Mouse (Mus musculus): ENCODE measurements around the gene L3mbtl4. TPM values are rescaled to one million over a fixed set of nuclear protein-coding genes. Genes with fewer than 3 reads are reported as not detected.
"Not testable (repeated sequence)": the region's sequence is repeated elsewhere in the genome, so short reads cannot be mapped to it uniquely, and the experiment has no call there.

The L3mbtl4 gene
- total RNA-seq, 1 experiment from 2014 or later, result 0.37 TPM

DNA sequence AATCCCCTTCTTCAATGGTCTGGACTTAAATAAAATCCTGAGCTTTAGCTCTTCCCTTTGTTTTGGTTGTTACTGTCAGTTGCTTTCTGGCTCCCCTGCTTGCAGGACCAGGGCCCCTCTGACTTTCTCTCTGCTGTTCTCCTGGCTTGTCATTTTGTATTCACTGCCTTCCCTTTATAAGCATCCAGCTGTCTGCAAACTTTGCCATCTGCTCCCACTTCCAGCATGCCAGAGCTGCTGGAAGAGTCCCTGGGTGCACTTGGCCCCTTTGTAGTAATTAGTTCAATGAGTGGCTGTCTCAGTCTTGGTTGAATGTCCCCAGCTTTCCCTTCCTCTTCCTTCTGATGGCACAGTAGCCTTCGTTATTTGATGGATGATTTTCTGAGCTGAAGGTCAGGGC, 132.4 kb downstream of the L3mbtl4 start:
- peak; percentile 4 for DNase-seq

DNA sequence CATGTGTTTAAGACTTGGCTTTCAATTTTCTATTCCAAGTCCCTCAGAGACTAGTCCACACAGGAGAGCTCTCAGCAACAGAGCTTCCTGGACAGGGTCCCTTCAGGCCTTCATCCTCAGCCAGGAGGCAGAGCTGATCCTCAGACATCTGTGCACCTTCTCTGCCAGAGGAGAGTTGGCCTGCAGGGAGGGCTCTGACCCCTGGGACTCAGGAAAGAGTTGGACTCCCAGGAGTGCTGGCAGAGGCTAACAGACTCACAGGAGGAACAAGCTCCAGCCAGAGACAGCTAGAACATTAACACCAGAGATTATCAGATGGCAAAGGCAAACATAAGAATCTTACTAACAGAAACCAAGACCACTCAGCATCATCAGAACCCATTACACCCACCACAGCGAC, 133.5 kb downstream of the L3mbtl4 start:
- DNase-seq, result not testable (repeated sequence)

DNA sequence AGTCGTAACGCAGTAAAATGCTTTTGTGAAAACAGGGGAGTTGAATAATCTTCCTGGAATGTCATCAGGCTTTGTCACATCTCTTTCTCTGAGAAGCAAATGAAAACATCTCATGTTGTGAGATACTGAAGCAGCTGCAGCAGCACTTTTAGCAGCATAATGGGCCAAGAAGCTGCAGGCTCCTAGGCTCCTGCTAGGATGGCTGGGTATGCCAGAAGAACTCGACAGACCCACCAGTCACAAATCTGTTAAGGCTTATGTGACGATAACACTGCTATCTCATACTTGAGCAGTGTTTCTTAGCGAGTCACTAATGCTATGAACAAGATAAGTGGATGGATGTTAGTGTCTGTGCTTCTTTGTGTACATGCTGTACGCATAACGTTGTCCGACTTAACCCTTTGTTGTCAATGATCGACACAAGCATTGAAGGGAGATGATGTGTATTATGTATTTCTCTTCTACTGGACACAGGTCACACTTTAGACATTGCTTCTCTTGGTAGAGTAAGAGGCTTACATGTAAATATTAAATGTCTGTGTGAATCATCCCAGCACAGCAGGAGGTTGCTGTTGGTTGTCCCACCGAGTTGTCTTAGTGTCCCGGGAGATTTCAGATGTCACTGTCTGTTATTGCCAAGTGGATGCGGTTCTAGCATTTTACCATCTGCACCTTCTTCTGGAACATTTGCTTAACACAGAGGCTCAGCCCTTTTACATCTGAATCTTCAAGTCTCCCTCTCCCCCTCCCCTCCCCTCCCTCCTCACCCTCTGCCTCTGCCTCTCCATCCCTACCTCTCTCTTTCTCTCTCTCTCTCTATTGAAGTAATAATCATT, 149.3 kb downstream of the L3mbtl4 start:
- DNase-seq, result no peak

DNA sequence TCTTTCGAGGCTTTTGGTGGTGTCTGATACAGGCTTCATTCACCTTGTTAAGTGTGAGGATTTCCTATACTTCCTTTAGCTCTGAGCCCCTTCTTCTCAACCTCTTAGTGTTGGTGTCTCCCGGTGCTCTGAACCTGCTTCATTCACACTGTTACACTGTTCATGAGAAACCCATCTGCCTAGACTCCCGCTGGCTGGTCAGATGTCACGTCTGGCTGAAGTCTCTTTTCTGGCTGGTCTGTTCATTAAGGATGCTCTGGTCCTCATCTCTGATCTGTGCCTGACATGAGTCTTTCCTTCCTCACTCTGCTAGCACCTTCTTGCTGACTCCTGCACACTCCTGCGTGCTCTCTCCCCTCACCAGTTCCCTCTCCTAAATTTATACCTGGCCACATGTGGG, 160.0 kb downstream of the L3mbtl4 start:
- no peak for DNase-seq

DNA sequence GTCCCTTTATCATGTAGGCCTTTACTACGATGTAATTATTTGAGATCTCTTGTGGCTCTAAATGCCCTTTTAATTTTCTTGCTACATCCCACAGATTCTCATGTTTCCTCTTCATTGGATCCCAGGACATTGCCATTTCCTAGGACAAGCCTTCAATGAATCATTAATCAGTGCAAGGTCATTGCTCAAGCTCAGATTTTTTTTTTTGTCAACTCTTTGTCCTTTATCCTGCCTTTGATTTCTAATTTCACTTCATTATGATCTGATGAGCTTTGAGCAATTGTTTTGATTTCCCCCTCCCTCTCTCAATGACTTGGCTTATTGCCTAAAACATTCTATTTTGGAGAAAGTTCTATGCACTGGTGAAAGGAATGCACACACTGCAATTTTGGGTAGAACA, 177.3 kb downstream of the L3mbtl4 start:
- no peak for DNase-seq

DNA sequence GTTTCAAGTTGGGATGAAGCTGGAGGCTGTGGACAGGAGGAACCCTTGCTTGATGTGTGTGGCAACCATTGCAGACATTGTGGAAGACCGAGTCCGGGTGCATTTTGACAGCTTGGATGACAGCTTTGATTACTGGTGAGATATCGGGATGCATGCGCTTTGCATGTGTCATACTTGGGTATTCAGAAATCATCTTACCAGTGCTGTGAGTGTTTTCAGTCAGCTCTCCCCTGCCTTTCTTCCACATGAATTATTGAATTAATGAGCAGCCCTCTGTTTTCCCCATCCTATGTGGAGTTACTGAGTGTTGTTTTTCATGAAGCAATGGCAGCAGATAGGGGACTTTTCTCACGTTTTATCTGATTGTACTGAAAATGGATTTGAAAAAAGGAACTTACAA, 187.9 kb downstream of the L3mbtl4 start:
- DNase-seq, result no peak

DNA sequence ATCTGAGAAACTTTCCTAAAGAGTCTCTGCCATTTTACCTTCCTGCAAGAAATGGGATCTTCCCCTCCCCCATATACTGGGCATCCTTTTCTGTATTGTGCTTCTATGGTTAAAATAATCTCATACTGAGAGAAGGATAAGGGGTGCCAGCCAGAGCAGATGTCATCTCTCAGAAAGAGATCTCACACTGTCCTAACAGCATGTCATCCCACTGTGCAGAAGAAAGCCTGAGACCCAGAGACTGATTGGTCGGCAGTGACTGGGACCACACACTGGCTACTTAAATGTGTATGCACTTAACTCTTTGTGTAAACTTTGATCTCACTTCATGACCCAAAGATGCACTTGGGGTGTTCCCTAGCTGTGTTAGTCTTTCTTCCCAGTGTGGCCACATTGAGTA, 193.7 kb downstream of the L3mbtl4 start:
- no peak for DNase-seq

DNA sequence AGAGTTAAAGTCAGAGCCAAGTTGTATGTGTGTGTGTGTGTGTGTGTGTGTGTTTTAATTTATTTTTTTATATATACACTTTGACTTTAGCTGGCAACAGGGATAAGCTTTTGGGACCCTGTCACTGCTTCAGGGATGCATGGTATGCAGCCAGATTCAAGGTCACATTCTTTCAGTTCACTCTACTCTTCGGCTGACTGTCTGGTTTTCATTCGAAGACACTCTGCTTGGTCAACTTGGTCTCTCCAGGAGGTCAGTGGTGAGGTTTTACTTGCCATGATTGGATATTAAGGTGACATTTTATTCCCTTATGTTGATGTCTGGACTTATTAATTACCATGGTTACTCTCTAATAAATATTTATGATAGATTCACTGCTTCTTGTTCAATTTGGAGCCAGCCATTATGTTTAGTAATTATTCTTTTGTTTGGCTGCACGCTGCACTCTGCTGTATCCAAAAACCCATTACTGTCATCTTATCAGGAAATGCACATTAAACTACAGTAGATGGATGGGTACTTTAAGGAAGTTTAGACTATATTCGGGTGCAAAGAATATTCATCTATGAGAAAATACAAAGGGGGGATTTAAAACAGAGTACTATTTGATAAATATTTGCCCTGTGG, 216.6 kb downstream of the L3mbtl4 start:
- no peak for DNase-seq

DNA sequence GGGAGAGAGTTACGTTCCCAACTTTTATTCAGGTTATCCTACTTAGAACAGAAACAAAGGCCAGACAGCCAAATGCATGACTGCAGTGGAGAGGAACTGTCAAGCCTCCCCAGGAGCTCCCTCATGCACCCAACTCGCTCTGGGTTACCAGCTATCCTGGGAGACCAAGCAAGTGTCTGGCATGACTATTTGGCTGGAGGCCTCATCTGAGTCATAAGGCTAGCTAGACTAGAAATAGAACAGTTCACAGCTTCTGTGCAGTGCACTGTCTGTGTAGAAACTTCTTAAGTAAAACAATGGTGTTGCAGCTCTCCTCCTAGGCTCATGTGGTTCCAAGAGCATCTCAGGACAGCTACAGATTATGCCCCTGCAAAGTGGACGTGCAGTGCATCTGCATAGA, 218.6 kb downstream of the L3mbtl4 start:
- no peak for DNase-seq

DNA sequence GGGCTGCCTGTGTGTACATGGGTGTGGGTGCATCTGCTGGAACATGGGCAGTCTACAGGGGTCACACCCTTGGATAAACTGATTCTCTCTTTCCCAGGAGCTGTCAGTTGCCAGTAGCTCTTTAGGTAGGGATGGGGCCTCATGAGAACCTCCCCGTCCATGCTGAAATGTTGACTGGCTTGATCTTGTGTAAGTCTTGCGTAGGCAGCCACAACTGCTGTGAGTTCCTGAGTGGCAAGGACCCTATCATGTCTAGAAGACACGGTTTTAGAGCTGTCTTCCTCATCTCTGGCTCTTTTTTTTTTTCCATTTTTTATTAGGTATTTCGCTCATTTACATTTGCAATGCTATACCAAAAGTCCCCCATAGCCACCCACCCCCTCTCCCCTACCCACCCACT, 229.4 kb downstream of the L3mbtl4 start:
- DNase-seq, result not testable (repeated sequence)

DNA sequence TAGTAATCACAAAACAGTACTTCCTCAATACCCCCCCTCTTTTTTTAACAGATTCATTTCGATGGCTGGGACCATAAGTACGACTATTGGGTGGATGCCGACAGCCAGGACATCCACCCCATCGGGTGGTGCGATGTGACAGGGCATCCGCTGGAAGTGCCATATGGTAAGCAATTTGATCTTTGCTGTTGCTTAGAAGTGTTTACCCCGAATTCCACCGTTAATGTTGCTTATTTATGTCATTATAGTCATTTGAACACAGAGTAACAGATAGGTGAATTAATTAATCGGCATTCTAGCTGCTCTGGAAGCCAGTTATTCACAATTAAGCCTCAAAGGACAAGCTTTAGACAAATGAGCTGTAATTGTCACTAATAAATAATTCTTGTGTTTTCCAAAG, 286.1 kb downstream of the L3mbtl4 start:
- no peak for DNase-seq

DNA sequence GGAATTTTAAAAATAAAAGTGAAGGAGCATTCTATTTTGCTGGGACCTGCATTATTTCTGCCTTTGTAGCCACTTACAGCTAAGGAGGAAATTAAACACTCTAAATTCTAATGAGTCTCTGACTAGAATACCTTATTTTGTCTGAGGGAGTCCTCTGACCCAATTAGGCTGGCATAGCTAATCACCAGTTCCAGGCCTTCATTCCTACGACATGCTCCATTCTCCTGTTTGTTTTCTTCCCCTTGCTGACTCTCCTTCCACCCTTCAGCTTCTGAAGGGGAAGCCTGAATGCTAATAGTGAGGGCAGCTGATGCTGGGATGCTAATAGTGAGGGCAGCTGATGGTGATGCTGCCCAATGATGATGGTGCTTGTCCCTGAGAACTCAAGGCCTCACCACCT, 286.7 kb downstream of the L3mbtl4 start:
- no peak for DNase-seq

DNA sequence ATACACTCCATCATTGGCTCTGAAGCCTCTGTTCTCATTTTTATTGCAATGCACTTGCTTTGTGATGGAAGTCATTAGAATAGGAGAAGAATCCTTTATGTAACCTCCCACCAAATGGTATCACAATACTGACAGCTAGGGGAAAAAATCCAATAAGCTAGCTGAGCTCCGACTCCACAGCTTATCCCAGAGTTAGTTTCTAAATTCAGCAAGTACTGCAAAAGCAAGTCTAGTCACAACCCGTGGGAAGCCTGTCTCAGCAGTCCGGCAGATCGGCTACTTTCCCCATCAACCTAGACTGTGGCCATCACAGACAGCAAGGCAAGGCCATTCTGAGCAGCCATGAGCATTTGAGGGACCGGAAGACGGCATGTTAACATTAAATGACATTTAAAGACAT, 298.2 kb downstream of the L3mbtl4 start:
- no peak for DNase-seq

DNA sequence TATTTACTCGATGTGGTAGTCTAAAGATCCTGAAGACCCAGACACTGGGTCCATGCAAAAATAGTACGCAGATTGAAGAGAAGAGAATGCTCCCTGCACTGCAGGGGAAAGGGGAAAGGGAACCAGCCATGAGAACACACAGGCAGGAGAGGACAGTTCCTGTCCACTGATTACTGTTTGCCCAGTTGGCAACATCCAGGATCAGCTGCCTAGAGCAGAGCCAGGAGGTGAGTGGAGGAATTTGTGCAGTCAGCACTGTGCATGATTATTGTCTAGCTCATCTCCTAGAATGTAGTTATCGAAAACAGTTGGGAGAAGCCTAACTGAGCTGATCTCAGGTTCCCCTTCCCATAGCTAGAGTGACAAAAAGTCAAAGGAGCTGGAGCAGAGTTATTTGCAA, 311.6 kb downstream of the L3mbtl4 start:
- DNase-seq, result no peak

DNA sequence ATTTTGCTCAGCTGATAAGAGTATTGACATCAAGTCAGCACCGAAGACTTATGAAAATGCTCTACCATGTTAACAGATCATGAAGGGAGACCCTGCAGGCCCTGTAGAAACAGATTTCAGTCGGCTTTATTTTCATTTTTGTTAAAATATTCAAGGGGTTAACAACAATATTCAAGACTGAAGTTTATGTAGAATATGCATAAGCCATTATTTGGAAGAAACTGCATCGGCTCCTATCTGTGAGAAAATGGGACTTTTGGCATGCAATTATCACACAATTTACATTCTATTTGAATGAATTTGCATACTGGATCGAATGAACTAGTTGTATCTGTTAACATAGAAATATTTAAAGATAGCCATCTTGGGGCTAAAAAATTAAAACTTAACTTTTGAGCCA, 318.0 kb downstream of the L3mbtl4 start:
- no peak for DNase-seq

DNA sequence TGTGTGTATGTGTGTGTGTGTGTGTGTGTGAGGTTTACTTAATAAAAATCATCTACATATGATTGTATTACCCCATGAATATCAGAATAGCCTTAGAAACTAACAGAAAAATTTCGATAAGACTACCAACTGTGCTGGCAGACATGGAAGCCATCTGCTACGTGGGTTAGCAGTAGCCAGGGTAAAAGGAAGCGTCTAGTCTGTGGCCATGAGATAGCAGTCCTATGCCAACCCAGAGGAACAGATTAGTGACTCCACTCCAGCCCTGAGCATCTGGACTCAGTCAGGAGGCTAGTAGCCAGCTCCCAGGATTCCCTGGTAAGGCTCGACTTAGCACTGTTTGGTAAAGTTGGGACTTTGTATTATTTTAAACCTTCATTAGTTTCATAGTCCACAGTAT, 329.1 kb downstream of the L3mbtl4 start:
- no peak for DNase-seq

DNA sequence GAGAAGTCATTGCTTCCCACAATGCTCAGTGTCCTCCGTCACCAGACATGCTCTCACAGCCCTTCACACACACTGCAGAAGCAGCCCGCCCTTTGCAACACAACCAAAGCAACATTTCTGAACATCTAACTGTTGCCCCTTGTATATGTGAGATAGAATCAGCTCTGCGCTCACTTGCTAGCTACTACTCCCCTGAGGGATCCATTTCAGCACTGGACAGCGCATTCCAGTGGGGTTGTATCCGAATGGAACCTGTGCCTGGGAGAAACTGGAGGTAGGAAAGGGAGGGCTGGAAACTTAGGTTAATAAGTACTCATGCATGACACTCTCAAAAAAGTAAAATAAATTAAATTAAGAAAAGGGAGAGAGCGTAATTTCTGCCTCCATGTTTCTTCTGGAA, 334.1 kb downstream of the L3mbtl4 start:
- DNase-seq, result peak; percentile 66

DNA sequence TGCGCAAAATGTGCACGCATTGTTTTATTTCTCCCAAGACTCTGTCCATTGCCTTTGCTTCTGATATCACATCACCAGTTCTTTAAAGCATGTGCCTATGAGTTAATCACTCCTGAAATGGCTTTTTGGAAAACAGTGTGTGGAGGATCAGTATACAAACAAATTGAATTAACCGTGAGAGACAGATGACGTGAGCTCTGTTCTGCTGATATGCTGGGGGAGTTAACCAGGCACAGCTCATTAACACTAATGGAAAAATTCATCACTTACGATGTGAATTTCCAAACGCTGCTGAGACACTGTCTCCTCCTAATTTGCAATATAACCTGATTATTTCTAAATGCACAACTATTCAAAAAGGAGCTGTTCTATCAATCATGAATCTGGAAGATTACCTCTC, 337.6 kb downstream of the L3mbtl4 start:
- no peak for DNase-seq

DNA sequence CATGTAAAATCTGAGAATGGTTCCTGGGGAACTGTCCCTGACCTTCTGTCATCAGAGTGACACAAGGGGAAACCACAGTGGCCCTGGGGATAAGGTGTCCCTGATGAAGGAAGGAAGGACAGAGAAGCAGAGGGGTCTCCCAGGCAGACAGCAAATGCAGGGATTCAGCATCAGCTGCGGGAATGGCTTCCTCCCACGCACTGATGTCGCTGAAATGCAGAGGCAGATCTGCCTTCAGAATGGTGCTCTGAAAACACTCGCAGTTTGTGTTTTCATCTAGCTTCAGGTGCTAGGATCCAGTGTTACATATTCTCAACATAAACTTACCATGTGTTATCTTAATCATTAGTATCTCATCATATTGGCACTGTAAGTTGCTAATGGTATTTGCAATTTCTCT, 351.7 kb downstream of the L3mbtl4 start:
- DNase-seq, result no peak

DNA sequence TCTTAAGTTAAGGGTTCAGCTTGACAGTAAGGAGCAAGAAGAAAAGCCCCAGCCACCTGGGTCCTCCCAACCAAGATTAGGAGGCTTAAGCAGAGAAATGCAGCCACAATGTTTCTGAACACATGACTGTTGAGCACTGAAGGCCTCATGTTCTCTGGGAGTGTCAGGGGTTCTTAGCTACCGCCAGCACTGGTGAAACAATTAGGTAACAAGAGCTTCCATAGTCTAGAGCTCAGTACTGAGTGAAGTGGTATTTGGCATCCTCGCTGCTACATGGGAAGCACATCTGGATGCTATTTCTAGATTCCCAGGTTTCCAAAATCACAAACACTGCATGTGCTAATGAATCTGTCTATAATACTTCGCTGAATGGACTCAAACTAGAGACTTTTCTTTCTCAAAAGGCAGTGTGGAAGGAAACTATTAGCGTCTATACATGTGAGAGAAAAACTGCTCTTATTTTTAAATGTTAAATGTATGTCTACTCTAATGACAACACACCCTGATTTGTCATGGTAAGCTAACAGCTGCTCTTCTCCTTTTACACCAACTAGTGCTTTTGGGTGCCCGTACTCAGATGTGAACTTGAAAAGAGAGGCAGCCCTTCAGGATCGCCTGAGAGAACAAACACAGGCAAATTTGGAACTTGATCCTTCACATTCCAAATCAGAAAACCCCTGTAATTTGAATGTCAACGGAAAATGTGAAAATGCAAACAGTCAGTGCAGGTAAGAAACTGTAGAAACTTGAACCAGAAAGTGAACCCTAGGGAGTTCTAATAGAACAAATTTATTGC, 356.2 kb downstream of the L3mbtl4 start:
- no peak for DNase-seq

DNA sequence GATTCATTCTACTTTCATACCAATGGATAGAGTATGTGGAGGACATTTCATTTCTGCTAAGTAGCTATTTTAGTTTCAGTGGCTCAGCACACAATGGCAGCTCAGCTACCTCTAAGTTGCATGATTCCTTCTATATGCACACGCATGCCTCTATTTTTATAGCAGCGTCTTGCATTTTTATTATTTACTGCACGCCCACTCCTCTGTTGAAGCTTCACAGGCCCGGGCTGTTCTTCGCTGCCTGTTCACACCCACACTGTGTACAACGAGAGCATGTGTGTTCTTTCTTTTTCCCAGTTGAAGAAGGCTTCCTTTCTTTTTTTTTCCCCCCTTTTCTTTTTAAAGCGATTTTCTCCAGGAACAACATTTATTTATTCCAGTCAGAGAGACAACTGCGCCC, 357.8 kb downstream of the L3mbtl4 start:
- DNase-seq, result no peak

DNA sequence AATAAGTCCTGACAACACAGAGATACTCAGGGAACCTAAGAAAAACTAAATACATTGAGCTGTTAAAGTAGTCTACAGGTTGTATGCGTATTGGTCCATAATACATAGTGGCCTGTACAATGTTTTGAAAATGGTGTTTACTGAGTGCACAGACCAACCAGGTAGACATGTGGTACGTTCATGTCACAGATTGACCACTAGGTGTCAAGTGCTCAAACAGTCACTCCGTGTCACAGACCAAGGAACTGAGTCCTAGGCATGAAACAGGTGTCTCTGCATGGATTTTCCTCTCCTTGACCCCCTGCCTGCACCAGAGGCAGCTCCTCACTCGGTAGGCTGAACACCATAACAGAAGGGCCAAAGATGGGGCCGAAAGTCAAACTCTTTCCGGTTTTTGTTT, 366.6 kb downstream of the L3mbtl4 start:
- no peak for DNase-seq

DNA sequence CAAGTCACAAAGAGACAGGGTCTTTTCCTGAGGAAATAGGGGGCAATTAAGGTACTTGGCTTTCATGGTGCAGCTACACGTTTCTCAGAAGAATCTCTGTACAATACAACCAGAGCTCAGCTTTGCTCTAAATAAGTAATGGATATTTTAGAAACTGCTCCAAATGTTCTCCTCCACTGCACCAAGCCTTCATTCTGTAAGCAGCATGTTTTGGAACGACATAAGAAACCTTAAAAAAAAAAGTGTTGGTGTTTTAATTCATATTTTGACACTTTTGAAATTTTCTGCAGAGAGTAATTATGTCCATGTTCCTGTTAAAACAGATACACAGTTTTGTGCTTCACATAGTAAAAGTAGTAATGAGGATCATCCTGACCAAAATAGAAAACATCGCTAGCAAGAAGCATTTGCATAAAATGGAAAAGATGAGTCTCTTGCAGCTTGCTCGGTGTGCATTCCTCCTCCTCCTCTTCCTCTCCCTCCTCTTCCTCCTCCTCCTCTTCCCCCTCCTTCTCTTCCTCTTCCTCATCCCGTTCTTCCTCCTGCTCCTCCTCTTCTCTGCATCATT, 369.0 kb downstream of the L3mbtl4 start:
- DNase-seq, result no peak
